ENCODE assay signal across 8 mouse cellular contexts in the genomic region with DNA sequence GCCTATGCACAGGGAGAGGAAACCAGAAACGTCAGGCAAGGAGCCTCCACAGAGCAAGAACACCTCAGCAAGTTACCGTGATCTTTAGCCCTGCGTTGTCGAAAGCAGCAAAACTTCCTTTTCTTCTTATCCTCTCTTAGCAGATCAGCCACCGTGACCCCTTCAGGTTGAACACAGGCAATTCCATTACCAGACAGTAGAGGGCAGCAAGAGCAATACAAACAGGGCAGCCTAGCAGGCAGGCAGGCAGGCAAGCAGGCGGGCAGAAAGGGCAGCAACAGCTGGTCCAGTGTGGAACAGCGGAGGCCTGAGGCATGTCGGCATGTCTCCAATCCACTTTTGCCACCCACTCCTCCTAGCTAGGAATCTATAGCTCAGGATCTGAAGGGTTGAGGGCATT.
A peak's percentile ranks its signal among the peaks of the same experiment; 100 is the strongest.
DNase-seq lines count a peak whose midpoint lies in the region; ATAC-seq and TF ChIP-seq lines count a peak whose summit lies in the region.

No protein-coding gene starts in this region.

- H3K4me1 ChIP-seq in intestine, embryonic 14.5 days (replicated peaks; ENCODE audit: control insufficient read depth, insufficient read depth, low read length) = no peaks in the 10 kb centered on the region; the same call in 1 of the 2 replicates
- no peaks in the 10 kb centered on the region for H3K4me1 ChIP-seq in midbrain, embryonic 11.5 days (ENCODE audit: control insufficient read depth, insufficient read depth, low read length)

- TF ChIP-seq CTCF in gastrocnemius, adult 2 months (IDR thresholded peaks at IDR 0.05) = peak; percentile 90

- peak; percentile 90 for ATAC-seq in common myeloid progenitor, adult 5-6 weeks (replicated peaks; ENCODE audit: low read depth, poor library complexity, severe bottlenecking)
- peak; percentile 80 for ATAC-seq in intestine, embryonic 14.5 days (replicated peaks; ENCODE audit: low FRiP score, low TSS enrichment, low read depth)
- ATAC-seq in midbrain, embryonic 11.5 days (ENCODE audit: low FRiP score) = peak; percentile 73

- 4% methylated on average over 8 of the region's 8 CpGs for WGBS in intestine, embryonic 14.5 days
- WGBS in midbrain, embryonic 11.5 days = 11% methylated on average over 8 of the region's 8 CpGs

- no peak overlapping the region for H3K9ac ChIP-seq in intestine, embryonic 14.5 days (ENCODE audit: low read length)
- H3K9ac ChIP-seq in midbrain, embryonic 11.5 days (ENCODE audit: low read length) = no peak overlapping the region

- no peaks in the 10 kb centered on the region for H3K27me3 ChIP-seq in intestine, embryonic 14.5 days (replicated peaks; ENCODE audit: control insufficient read depth, insufficient read depth, low read length)
- no peaks in the 10 kb centered on the region for H3K27me3 ChIP-seq in midbrain, embryonic 11.5 days (ENCODE audit: control insufficient read depth, insufficient read depth, low read length)

- no peak overlapping the region for H3K4me2 ChIP-seq in intestine, embryonic 14.5 days (ENCODE audit: low read length)
- H3K4me2 ChIP-seq in midbrain, embryonic 11.5 days = no peak overlapping the region

- no peak overlapping the region for H3K4me3 ChIP-seq in gastrocnemius, adult 2 months
- no peak overlapping the region for H3K4me3 ChIP-seq in intestine, embryonic 14.5 days (ENCODE audit: low read depth, low read length)
- H3K4me3 ChIP-seq in midbrain, embryonic 11.5 days (ENCODE audit: low read depth, low read length) = no peak overlapping the region

- H3K27ac ChIP-seq in gastrocnemius, adult 2 months = no peak overlapping the region
- H3K27ac ChIP-seq in intestine, embryonic 14.5 days (ENCODE audit: low read depth) = no peak overlapping the region
- H3K27ac ChIP-seq in midbrain, embryonic 11.5 days (ENCODE audit: low read depth, low read length) = no peak overlapping the region

- intact Hi-C loops in gastrocnemius, adult 2 months (cut with DNase I) = loop anchor here (1.0 to 5.0 kb wide), 3 partner anchors 323 to 435 kb away; no protein-coding TSS in a partner anchor
- intact Hi-C loops in left cerebral cortex, postnatal 10 days (cut with DNase I) = loop anchor here (2.0 to 5.0 kb wide), 2 partner anchors 215 to 322 kb away; no protein-coding TSS in a partner anchor

- no peaks in the 10 kb centered on the region for H3K9me3 ChIP-seq in intestine, embryonic 14.5 days (ENCODE audit: control insufficient read depth, low read length)
- no peaks in the 10 kb centered on the region for H3K9me3 ChIP-seq in midbrain, embryonic 11.5 days (ENCODE audit: control insufficient read depth, low read length)

- no peaks in the 10 kb centered on the region for H3K36me3 ChIP-seq in intestine, embryonic 14.5 days (ENCODE audit: control insufficient read depth, insufficient read depth, low read length)
- no peaks in the 10 kb centered on the region for H3K36me3 ChIP-seq in midbrain, embryonic 11.5 days (ENCODE audit: control insufficient read depth, insufficient read depth, low read length)

- peak; percentile 77 for DNase-seq in adipocyte (ENCODE audit: low spot score)
- peak; percentile 79 for DNase-seq in gastrocnemius, adult 2 months
- peak; percentile 93 for DNase-seq in intestine, embryonic 14.5 days (ENCODE audit: low spot score)
- peak; percentile 85 to 87 for DNase-seq in left cerebral cortex, postnatal 10 days (ENCODE audit: extremely low spot score in 1 of 2, low spot score in 2 of 2)
- peak; percentile 98 for DNase-seq in midbrain, embryonic 11.5 days (ENCODE audit: low spot score, missing footprints)
- DNase-seq in right cerebral cortex, postnatal 4 days = peak; percentile 79
- peak; percentile 81 for DNase-seq in yolk sac, embryonic 10.5 days (ENCODE audit: low spot score)
